Mouse (Mus musculus): ENCODE data around the gene Zfp618.

Gene Zfp618

GRCm38 (mm10) chr4:62965497-62966302 lies at the start of gene Zfp618:
Zfp618 (plus strand) TSS chr4:62965573.
- DNase-seq, result peak; percentile 70

DNA sequence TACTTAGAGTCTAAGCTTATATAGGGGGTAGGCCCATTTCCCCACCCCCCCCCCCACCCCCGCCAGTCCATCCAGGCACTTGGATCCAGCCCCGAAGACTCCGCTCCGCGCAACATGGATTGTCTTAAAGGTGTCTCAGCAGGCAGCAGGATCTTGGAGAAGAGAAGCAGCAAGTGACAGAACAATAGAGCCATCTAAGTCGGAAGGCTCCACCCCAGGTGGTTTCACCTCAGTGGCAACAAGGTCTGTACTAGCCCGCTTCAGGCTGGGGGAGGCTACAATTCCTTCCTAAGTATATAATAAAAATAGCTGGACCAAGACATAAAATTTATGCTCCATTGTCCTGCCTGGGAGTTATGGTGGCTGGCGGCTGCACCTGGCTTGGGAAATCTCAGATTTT lies 48.3 kb upstream of the Zfp618 start:
- no peak for DNase-seq

DNA sequence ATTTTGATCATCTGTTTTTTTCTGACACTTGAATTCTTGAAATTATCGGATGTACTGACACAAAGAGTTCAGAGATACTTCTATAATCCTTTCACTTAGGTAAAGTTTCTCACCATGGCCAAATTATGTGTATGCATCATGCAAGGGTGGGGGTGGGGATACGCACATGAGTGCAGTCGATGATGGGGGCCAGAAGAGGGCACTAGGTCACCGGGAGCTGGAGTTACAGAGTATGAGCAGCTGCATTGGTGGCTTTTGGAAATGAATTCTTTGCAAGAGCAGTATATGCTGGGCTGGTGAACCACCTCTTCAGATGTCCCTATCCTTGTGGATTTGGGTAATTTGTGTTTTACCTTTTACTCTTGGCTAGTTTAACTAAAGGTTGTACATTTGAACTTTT lies 31.6 kb upstream of the Zfp618 start:
- no peak for DNase-seq

DNA sequence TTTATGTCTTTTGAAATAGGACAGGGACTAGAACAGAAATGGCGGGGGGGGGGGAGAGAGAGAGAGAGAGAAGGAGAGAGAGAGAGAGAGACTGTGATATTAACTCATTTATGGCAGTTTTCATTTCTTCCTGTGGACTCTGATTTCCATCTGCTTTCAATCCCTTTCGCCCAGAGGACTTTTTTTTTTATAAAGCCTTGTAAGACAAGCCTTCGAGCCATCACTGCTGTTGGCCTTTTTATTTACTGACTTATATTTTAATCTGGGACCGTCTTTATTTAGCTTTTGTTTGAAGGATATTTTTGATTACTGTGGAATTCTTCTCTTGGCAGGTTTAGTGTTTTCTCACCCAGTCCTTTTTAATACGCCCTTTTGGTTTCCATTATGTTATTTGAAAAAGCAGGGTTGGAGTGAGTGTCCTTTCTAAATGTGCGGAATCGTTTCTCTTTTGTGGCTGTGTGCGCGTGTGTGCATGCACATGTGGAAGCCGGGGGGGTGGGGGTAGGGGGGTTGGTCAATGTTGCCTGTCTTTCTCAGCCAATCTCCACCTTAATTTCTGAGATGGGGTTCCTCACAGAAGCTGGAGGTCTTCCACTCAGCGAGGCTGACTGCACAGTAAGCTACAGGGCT lies 29.7 kb upstream of the Zfp618 start:
- no peak for DNase-seq

GRCm38 (mm10) chr4:62941961-62942892 lies 23.1 kb upstream of the Zfp618 start:
- DNase-seq, result no peak

GRCm38 (mm10) chr4:62944326-62944879 lies 21.0 kb upstream of the Zfp618 start:
- DNase-seq, result peak; percentile 20

GRCm38 (mm10) chr4:62963806-62964205 lies 1.6 kb upstream of the Zfp618 start:
- no peak for DNase-seq

DNA sequence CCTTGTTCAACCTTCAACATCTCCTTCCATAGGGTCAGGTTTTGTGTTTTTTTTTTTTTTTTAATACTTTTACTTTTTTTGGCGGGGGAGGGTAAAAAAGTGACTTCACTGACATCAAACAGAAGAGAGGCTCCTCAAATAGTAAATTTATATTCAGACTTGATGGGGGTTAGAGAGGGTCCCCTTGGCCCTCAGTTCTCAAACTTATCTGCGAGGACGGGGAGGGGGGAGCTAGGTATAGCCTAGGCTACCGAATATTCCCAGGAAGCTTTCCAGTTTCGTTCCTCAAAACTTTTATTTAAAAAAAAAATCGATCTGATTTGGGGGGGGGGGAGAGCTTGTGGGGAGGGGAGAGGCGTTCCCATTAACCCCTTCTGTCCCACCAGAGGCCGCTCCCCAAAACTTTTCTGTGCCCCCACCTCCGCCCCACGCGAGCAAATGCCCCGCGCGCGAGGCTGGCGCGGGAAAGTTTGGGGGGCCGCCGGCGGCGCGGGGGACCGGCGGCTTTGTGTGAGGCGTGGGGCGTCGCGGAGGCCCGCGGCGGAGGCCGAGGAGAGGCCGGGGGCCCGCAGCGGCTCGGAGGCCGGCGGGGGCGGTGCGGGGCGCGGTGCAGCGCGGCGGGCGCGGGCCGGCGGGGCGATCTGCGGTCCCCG lies 403 bp upstream of the Zfp618 start:
- peak; percentile 62 for DNase-seq

- DNase-seq, result no peak
Observed at GRCm38 (mm10) chr4:62969526-62969925, 4.2 kb downstream of the Zfp618 start.

GRCm38 (mm10) chr4:62971991-62972390 lies 6.6 kb downstream of the Zfp618 start:
- no peak for DNase-seq

DNA sequence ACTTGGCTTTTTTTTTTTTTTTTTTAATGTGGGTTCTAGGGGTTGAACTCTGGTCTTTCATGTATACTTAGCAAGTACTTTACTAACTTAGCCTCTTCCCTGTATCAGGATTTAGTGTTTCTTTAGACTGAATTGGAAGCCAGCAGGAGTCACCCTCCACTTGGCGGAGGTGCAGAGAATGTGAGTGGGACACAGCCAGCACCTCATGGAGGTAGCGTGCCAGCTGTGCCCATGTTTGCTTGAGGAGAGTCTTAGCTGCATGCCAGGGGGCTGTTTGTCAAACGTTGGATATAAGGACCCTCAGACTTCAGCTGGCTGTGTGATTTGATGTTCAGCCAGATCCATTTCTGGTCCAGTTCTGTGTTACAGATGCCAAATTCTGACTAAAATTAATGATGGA lies 7.7 kb downstream of the Zfp618 start:
- DNase-seq, result no peak

GRCm38 (mm10) chr4:62974901-62975300 lies 9.5 kb downstream of the Zfp618 start:
- no peak for DNase-seq

DNA sequence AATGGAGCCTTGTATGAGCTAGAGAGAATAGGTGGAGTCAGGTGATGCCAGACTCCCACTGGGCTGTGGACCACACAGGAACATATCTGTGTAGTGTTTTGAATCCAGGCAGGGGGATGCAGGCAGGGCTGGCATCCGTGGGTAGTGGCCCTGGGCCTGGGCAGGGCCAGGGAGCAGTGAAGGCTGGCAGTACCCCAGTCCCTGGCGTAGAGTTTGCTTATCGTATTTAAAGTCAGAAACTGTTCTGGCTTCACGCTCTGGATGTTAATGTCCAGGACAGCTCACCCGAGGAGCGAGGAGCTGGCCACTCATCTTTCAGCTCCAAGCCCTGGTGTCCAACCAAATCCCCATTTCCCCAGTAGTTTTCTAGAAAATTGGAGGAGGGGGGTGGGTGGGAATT lies 10.2 kb downstream of the Zfp618 start:
- no peak for DNase-seq

DNA sequence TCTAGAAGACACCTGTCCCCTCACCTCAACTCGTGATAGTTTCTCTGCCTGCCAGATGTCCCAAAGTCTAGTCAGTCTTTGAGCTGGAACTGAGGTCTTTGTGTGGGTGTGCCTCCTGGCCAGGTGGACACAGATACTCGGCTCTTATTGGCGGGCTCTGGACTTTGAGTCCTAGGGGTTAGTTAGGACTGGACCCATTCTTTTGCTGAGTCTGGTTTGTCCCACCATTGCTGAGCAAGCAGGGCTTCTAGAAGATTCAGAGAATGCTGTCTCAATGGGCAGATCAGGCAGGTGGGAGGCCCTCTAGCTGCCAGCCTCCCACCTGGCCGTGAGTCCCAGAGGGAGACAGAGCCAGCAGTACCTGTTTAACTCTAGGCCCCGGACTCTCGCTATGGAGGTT lies 12.1 kb downstream of the Zfp618 start:
- DNase-seq, result no peak

DNA sequence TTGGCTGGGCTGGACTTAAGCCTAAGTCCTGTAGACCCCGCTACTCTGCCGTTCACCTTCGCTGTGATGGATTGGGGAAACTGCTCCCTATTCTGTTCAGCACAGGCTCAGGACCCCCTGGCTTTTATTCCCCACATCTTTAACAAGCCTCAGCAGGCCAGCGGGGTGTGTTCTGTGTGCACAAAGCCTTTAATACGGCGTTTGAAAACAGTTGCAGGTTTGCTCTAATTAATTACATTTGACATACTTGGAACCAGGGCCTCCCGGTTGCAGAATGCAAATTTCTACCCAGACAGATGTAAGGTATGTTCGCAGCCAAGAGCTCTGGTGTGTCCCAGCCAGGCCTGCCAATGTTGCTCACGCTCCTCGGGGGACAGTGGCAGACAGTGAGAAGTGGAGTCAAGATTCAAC lies 13.1 kb downstream of the Zfp618 start:
- no peak for DNase-seq

DNA sequence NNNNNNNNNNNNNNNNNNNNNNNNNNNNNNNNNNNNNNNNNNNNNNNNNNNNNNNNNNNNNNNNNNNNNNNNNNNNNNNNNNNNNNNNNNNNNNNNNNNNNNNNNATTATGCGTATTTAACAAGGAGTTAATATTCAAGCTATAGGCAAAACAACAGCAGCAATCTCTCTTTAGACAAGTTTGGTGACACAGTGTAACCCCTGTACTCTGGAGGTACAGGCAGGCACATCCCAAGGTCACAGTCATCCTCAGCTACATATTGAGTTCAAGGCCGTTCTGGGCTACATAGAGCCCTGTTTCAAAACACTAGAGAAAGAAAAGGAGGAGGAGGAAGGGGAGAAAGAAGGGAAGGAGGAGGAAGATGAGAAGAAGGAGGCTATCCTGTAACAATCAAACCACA lies 16.2 kb downstream of the Zfp618 start:
- DNase-seq, result no peak

DNA sequence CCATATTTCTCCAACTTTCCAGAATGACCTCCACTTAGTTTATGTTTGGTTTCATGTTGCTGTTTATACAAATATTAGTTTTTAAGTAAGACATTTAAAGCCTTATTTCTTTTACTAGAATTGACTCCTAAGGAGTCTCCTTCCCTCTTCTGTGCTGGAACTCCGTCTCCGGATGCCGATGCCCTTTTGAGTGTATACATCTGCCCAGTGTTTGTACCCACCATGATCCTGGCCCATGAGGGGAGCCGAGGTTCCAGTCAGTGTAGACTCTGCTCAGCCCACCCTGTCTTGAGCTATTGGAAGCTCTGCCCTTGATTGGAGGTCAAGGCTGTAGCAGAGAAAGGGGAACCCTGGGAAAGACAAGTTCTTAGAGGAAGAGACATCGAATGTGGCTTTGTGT lies 18.2 kb downstream of the Zfp618 start:
- DNase-seq, result no peak

DNA sequence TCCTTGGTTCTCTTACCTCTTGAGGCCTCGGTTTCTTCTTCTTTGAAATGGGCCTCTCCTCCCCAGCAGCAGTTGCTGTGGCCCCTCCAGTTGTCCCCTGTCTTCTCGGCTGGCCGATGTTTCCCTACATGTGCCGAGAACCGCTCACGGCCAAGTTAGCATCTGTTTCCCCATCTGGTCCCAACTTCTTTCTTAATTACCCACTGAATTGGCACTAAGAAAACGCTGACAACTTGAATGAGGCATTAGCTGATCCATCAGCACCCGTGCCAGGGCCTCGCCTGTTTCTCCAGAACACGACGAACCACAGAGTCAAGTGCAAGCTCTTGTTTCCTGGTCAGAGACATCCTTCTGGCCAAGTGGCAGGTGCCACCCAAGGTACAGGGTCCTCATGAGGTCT lies 26.0 kb downstream of the Zfp618 start:
- DNase-seq, result no peak

- DNase-seq, result no peak
Observed at GRCm38 (mm10) chr4:62993190-62993589, 27.8 kb downstream of the Zfp618 start.

DNA sequence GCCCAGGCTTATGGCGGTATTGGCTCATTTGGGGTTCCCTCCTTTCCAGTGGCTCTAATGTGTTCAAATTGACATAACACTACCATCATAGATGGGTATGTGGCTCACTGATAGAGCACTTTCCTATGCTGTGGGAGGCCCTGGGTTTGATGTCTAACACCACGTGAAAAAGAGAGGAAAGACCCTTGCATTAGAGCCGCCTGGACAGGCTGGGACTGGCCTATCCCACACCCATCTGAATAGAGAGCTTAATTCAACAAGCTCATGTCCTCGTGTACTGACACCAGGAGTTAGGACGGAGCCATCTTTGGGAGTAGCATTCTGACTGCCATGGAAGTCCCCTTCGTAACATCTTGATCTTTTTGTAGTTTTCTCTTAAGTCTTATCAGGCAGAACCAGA lies 32.2 kb downstream of the Zfp618 start:
- DNase-seq, result no peak

DNA sequence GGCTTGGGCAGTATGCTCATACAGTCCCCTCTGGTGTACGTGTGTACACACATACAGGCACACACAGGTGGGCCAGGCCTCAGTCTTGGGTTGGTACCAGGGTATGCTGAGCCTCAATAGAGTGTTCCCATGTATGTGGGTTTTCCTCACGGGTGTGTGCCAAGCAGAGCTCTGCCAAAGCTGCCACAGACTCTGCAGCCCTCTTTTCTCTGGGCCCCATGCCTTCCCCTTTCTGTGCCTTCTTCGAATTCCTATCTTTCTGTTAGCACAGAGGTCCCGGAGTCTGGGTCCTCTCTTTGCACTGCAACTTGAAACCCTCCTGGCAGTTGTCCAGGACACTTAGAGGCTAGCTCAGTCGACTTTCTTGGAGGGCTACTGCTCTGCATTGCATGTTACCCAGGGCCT lies 33.1 kb downstream of the Zfp618 start:
- DNase-seq, result peak; percentile 65

GRCm38 (mm10) chr4:62998908-62999307 lies 33.5 kb downstream of the Zfp618 start:
- peak; percentile 22 for DNase-seq

DNA sequence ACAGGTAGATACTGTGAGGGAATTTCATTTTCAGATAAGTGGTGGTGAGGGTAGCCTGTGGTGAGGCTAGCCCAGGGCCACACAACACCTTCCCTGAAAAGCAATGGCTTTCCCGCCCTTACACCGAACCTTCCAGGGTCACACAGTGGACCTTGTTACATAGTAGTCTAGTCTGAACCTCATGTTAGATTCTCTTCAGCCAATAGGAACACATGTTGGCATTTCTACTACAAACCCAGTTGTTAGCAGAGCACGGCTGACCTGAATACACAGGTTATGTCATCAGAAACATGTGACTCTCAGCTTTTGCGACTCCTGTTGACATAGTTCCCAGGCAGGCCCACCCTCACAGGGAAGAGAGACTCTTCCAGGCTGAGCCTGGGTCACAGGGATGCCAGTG lies 33.9 kb downstream of the Zfp618 start:
- DNase-seq, result no peak

Measured in embryo, embryonic 11 days (tissue).